Mouse (Mus musculus): ENCODE results near the gene Arl3. TPM values are rescaled to one million over a fixed set of nuclear protein-coding genes. Genes with fewer than 3 reads are reported as not detected.
A peak's percentile ranks its signal among the peaks of the same experiment; 100 is the strongest.

Arl3 gene
- polyA plus RNA-seq, 1 experiment from 2014 or later: 39.6 TPM

GRCm38 (mm10) chr19:46522433-46523044 lies 50.5 kb downstream of the Arl3 start:
- Histone ChIP-seq H3K36me3 (ENCODE audit: control insufficient read depth, insufficient read depth, low read length) (no peaks in the 10 kb centered on the region), H3K9ac (ENCODE audit: low read length) (no peak overlapping the region), H3K27ac (replicated peaks) (0 out of 2 replicates have a peak overlapping the region, but pooled peaks have one; percentile 35), H3K4me3 (ENCODE audit: low read depth, low read length) (no peak overlapping the region), H3K9me3 (ENCODE audit: control insufficient read depth, low read length) (no peaks in the 10 kb centered on the region), H3K27me3 (ENCODE audit: control insufficient read depth, insufficient read depth, low read length) (no peaks in the 10 kb centered on the region), H3K4me1 (replicated peaks; ENCODE audit: control insufficient read depth, insufficient read depth) (peaks cover 19% of the 10 kb centered on the region), H3K4me2 (replicated peaks; ENCODE audit: low read depth) (no peak overlapping the region)
- TF ChIP-seq EP300 (optimal IDR thresholded peaks at IDR 0.05) (no peak), CTCF (IDR thresholded peaks at IDR 0.05; ENCODE audit: low read depth) (no peak)
- no peak for DNase-seq (ENCODE audit: low spot score)
- no peak for ATAC-seq (ENCODE audit: low FRiP score, low TSS enrichment)
- WGBS: 24% methylated on average over 15 of the region's 15 CpGs

GRCm38 (mm10) chr19:46521698-46522097 lies 51.3 kb downstream of the Arl3 start:
- no peak overlapping the region for H3K4me3 ChIP-seq (ENCODE audit: low read depth, low read length)
- no peak for DNase-seq (ENCODE audit: low spot score)
- no peaks in the 10 kb centered on the region for H3K27me3 ChIP-seq (ENCODE audit: control insufficient read depth, insufficient read depth, low read length)
- no peak overlapping the region for H3K27ac ChIP-seq (replicated peaks)
- no peak overlapping the region for H3K9ac ChIP-seq (ENCODE audit: low read length)
- no peak for ATAC-seq (ENCODE audit: low FRiP score, low TSS enrichment)
- TF ChIP-seq CTCF (IDR thresholded peaks at IDR 0.05; ENCODE audit: low read depth) (no peak), EP300 (optimal IDR thresholded peaks at IDR 0.05) (no peak)
- H3K9me3 ChIP-seq (ENCODE audit: control insufficient read depth, low read length): no peaks in the 10 kb centered on the region
- peaks cover 19% of the 10 kb centered on the region for H3K4me1 ChIP-seq (replicated peaks; ENCODE audit: control insufficient read depth, insufficient read depth)
- no peaks in the 10 kb centered on the region for H3K36me3 ChIP-seq (ENCODE audit: control insufficient read depth, insufficient read depth, low read length)
- H3K4me2 ChIP-seq (replicated peaks; ENCODE audit: low read depth): no peak overlapping the region

GRCm38 (mm10) chr19:46518828-46519621 lies 54.0 kb downstream of the Arl3 start:
- Histone ChIP-seq H3K4me3 (ENCODE audit: low read depth, low read length) (peak overlapping the region; percentile 18; the same call in 1 of the 2 replicates), H3K9ac (ENCODE audit: low read length) (peak overlapping the region; percentile 52), H3K27me3 (ENCODE audit: control insufficient read depth, insufficient read depth, low read length) (no peaks in the 10 kb centered on the region), H3K4me2 (replicated peaks; ENCODE audit: low read depth) (peak overlapping the region; percentile 55), H3K4me1 (replicated peaks; ENCODE audit: control insufficient read depth, insufficient read depth) (peaks cover 11% of the 10 kb centered on the region), H3K36me3 (ENCODE audit: control insufficient read depth, insufficient read depth, low read length) (peaks cover 17% of the 10 kb centered on the region), H3K27ac (replicated peaks) (no peak overlapping the region), H3K9me3 (ENCODE audit: control insufficient read depth, low read length) (no peaks in the 10 kb centered on the region)
- ATAC-seq (ENCODE audit: low FRiP score, low TSS enrichment): 0 out of 2 replicates have a peak, but pooled peaks have one; percentile 0
- no peak for TF ChIP-seq EP300 (optimal IDR thresholded peaks at IDR 0.05)
- TF ChIP-seq CTCF (IDR thresholded peaks at IDR 0.05; ENCODE audit: low read depth): no peak
- 34% methylated on average over 5 of the region's 5 CpGs for WGBS
- no peak for DNase-seq (ENCODE audit: low spot score)

- Histone ChIP-seq H3K27ac (replicated peaks) (peak overlapping the region; percentile 69), H3K9ac (ENCODE audit: low read length) (peak overlapping the region; percentile 52), H3K4me2 (replicated peaks; ENCODE audit: low read depth) (peak overlapping the region; percentile 55), H3K27me3 (ENCODE audit: control insufficient read depth, insufficient read depth, low read length) (no peaks in the 10 kb centered on the region), H3K36me3 (ENCODE audit: control insufficient read depth, insufficient read depth, low read length) (peaks cover 19% of the 10 kb centered on the region), H3K9me3 (ENCODE audit: control insufficient read depth, low read length) (no peaks in the 10 kb centered on the region), H3K4me1 (replicated peaks; ENCODE audit: control insufficient read depth, insufficient read depth) (peaks cover 6% of the 10 kb centered on the region), H3K4me3 (ENCODE audit: low read depth, low read length) (peak overlapping the region; percentile 18; the same call in 1 of the 2 replicates)
- TF ChIP-seq EP300 (optimal IDR thresholded peaks at IDR 0.05): no peak
- no peak for TF ChIP-seq CTCF (IDR thresholded peaks at IDR 0.05; ENCODE audit: low read depth)
- ATAC-seq (ENCODE audit: low FRiP score, low TSS enrichment): peak; percentile 63
- 4% methylated on average over 12 of the region's 13 CpGs for WGBS
- peak; percentile 69 for DNase-seq (ENCODE audit: low spot score)
Measured at GRCm38 (mm10) chr19:46518352-46518787, 54.6 kb downstream of the Arl3 start.

- Histone ChIP-seq H3K4me2 (replicated peaks; ENCODE audit: low read depth) (peak overlapping the region; percentile 55), H3K36me3 (ENCODE audit: control insufficient read depth, insufficient read depth, low read length) (peaks cover 24% of the 10 kb centered on the region), H3K27me3 (ENCODE audit: control insufficient read depth, insufficient read depth, low read length) (no peaks in the 10 kb centered on the region), H3K9me3 (ENCODE audit: control insufficient read depth, low read length) (no peaks in the 10 kb centered on the region), H3K27ac (replicated peaks) (peak overlapping the region; percentile 69), H3K9ac (ENCODE audit: low read length) (0 out of 2 replicates have a peak overlapping the region, but pooled peaks have one; percentile 18), H3K4me3 (ENCODE audit: low read depth, low read length) (no peak overlapping the region; the same call in 1 of the 2 replicates), H3K4me1 (replicated peaks; ENCODE audit: control insufficient read depth, insufficient read depth) (peaks cover 6% of the 10 kb centered on the region)
- TF ChIP-seq CTCF (IDR thresholded peaks at IDR 0.05; ENCODE audit: low read depth): no peak
- no peak for TF ChIP-seq EP300 (optimal IDR thresholded peaks at IDR 0.05)
- DNase-seq (ENCODE audit: low spot score) (peak; percentile 67), ATAC-seq (ENCODE audit: low FRiP score, low TSS enrichment) (peak; percentile 26)
- 25% methylated on average over 11 of the region's 14 CpGs for WGBS
Measured at GRCm38 (mm10) chr19:46517529-46518351, 55.3 kb downstream of the Arl3 start.

All from stomach, postnatal 0 days (tissue).